Mouse (Mus musculus) C2C12 (cell line): ENCODE data around the gene Errfi1. TPM values are rescaled to one million over a fixed set of nuclear protein-coding genes. Genes with fewer than 3 reads are reported as not detected.

ENCODE experiments used
- H3K27me3 ChIP-seq: one replicate; pipeline ENCODE4 v1.6.1; 2011; ENCODE audit not compliant: control insufficient read depth, insufficient read depth, insufficient read length
- H3K36me3 ChIP-seq: one replicate; pipeline ENCODE4 v1.6.1; 2011; ENCODE audit not compliant: control insufficient read depth, insufficient read depth
- H3K4me3 ChIP-seq: one replicate; pipeline ENCODE4 v1.5.1; 2011; ENCODE audit warnings: mild to moderate bottlenecking, control low read depth; ENCODE audit not compliant: poor library complexity, insufficient read depth, severe bottlenecking
- H3K79me2 ChIP-seq: one replicate; pipeline ENCODE4 v1.6.1; 2011; ENCODE audit not compliant: control insufficient read depth, insufficient read depth
- H3K79me3 ChIP-seq: one replicate; pipeline ENCODE4 v1.6.1; 2011; ENCODE audit warnings: low read depth, control low read depth
- H3ac ChIP-seq: one replicate; pipeline ENCODE3; 2011; ENCODE audit warnings: low read depth; ENCODE audit not compliant: control insufficient read depth, insufficient read length
- CEBPB ChIP-seq: IDR thresholded peaks from one replicate; pipeline ENCODE4 v1.6.1; 2011; ENCODE audit warnings: low read depth, mild to moderate bottlenecking, control low read depth, moderate library complexity
- CTCF ChIP-seq: IDR thresholded peaks from one replicate; pipeline ENCODE4 v1.5.1; 2011; ENCODE audit not compliant: control insufficient read depth, insufficient read depth, insufficient read length
- FOSL1 ChIP-seq: IDR thresholded peaks from one replicate; pipeline ENCODE4 v1.8.0; 2011; ENCODE audit warnings: mild to moderate bottlenecking, low read length; ENCODE audit not compliant: poor library complexity, insufficient read depth, severe bottlenecking
- MAX ChIP-seq: IDR thresholded peaks from one replicate; pipeline ENCODE4 v1.6.1; 2011; ENCODE audit warnings: mild to moderate bottlenecking, control low read depth
- MYOD1 ChIP-seq: IDR thresholded peaks from one replicate; pipeline ENCODE4 v1.6.1; 2011; ENCODE audit warnings: low read depth; ENCODE audit not compliant: control insufficient read depth, insufficient read length
- MYOG ChIP-seq: IDR thresholded peaks from one replicate; pipeline ENCODE4 v1.6.1; 2011; ENCODE audit not compliant: control insufficient read depth, insufficient read length; ENCODE audit errors: extremely low read depth
- USF1 ChIP-seq: IDR thresholded peaks from one replicate; pipeline ENCODE4 v1.6.1; 2011; ENCODE audit warnings: low read depth, mild to moderate bottlenecking, control low read depth, moderate library complexity
- polyA plus RNA-seq: library from polyadenylated mRNA; unstranded; fragments of >200 nt; fragmentation: generic; extraction: Trizol; gene quantifications from one replicate; pipeline ENCODE4 v1.2.1, GENCODE M21; 2012; ENCODE audit warnings: missing spikeins

Gene Errfi1
- polyA plus RNA-seq, 1 experiment, result 111 TPM

GRCm38 (mm10) chr4:150860526-150860925 lies 6.8 kb downstream of the Errfi1 start:
- H3K27me3 ChIP-seq, result no peaks in the 10 kb centered on the region

GRCm38 (mm10) chr4:150861161-150861560 lies 7.4 kb downstream of the Errfi1 start:
- Histone ChIP-seq H3ac (no peak overlapping the region), H3K79me3 (peaks cover 95% of the 10 kb centered on the region), H3K4me3 (no peak overlapping the region), H3K36me3 (peaks cover 82% of the 10 kb centered on the region), H3K79me2 (peaks cover 100% of the 10 kb centered on the region), H3K27me3 (no peaks in the 10 kb centered on the region)
- TF ChIP-seq MAX (no peak), CEBPB (no peak), CTCF (no peak), MYOG (no peak), FOSL1 (no peak), USF1 (no peak), MYOD1 (no peak)

More at GRCm38 (mm10) chr4:150860526-150860925, 6.8 kb downstream of the Errfi1 start:
- H3K79me3 ChIP-seq, result peaks cover 96% of the 10 kb centered on the region
- no peak overlapping the region for H3K4me3 ChIP-seq
- H3K79me2 ChIP-seq, result peaks cover 100% of the 10 kb centered on the region
- H3ac ChIP-seq, result no peak overlapping the region
- TF ChIP-seq CTCF (no peak), CEBPB (peak; percentile 27), MYOD1 (no peak)
- peaks cover 76% of the 10 kb centered on the region for H3K36me3 ChIP-seq

- H3K79me3 ChIP-seq, result peaks cover 86% of the 10 kb centered on the region
- no peak for TF ChIP-seq MAX
- no peak for TF ChIP-seq MYOD1
- TF ChIP-seq FOSL1, result no peak
- peak; percentile 50 for TF ChIP-seq CEBPB
- TF ChIP-seq MYOG, result no peak
- TF ChIP-seq USF1, result no peak
- no peak for TF ChIP-seq CTCF
- peaks cover 100% of the 10 kb centered on the region for H3K79me2 ChIP-seq
- no peak overlapping the region for H3K4me3 ChIP-seq
- no peaks in the 10 kb centered on the region for H3K27me3 ChIP-seq
- H3ac ChIP-seq, result no peak overlapping the region
- peaks cover 85% of the 10 kb centered on the region for H3K36me3 ChIP-seq
Measured at GRCm38 (mm10) chr4:150862626-150863375, 9.1 kb downstream of the Errfi1 start.

- H3K79me3 ChIP-seq, result peaks cover 68% of the 10 kb centered on the region
- H3K36me3 ChIP-seq, result peaks cover 93% of the 10 kb centered on the region
- H3K79me2 ChIP-seq, result peaks cover 93% of the 10 kb centered on the region
- H3K27me3 ChIP-seq, result no peaks in the 10 kb centered on the region
- TF ChIP-seq MYOD1, result no peak
- no peak for TF ChIP-seq MYOG
- TF ChIP-seq CEBPB, result no peak
- no peak for TF ChIP-seq USF1
- no peak for TF ChIP-seq CTCF
- no peak for TF ChIP-seq MAX
- TF ChIP-seq FOSL1, result no peak
- H3ac ChIP-seq, result no peak overlapping the region
- no peak overlapping the region for H3K4me3 ChIP-seq
Measured at GRCm38 (mm10) chr4:150865371-150865770, 11.7 kb downstream of the Errfi1 start.

- no peak for TF ChIP-seq USF1
- TF ChIP-seq FOSL1, result no peak
- no peak for TF ChIP-seq CTCF
- no peak for TF ChIP-seq MAX
- TF ChIP-seq MYOD1, result no peak
- TF ChIP-seq MYOG, result no peak
- TF ChIP-seq CEBPB, result no peak
- no peaks in the 10 kb centered on the region for H3K27me3 ChIP-seq
- H3K79me3 ChIP-seq, result peaks cover 61% of the 10 kb centered on the region
- no peak overlapping the region for H3ac ChIP-seq
- no peak overlapping the region for H3K4me3 ChIP-seq
- peaks cover 86% of the 10 kb centered on the region for H3K79me2 ChIP-seq
- H3K36me3 ChIP-seq, result peaks cover 90% of the 10 kb centered on the region
Measured at GRCm38 (mm10) chr4:150866069-150866468, 12.3 kb downstream of the Errfi1 start.

GRCm38 (mm10) chr4:150866494-150866893 lies 12.8 kb downstream of the Errfi1 start:
- Histone ChIP-seq H3K4me3 (no peak overlapping the region), H3K36me3 (peaks cover 86% of the 10 kb centered on the region), H3K79me2 (peaks cover 81% of the 10 kb centered on the region), H3K27me3 (no peaks in the 10 kb centered on the region), H3K79me3 (peaks cover 57% of the 10 kb centered on the region), H3ac (no peak overlapping the region)
- TF ChIP-seq MYOG (no peak), CEBPB (no peak), MAX (no peak), CTCF (no peak)
